Mouse (Mus musculus) layer of hippocampus, postnatal 25 days (tissue): ENCODE data around the gene Rarb. TPM values are rescaled to one million over a fixed set of nuclear protein-coding genes. Genes with fewer than 3 reads are reported as not detected.
"Not testable (repeated sequence)": the region's sequence is repeated elsewhere in the genome, so short reads cannot be mapped to it uniquely, and the experiment has no call there.

ENCODE experiments used
- DNase-seq, 2 experiments: peaks; one replicate each; pipeline ENCODE4 v3.0.0; 2022; ENCODE audit warnings: mixed read lengths in 2 of 2, low spot score in 1 of 2; ENCODE audit errors: extremely low spot score in 1 of 2
- total RNA-seq, 2 experiments: library from RNA; stranded (reverse); gene quantifications; 2 replicates each; pipeline ENCODE4 v1.2.3; 2021

Rarb gene
- 1 to 10 TPM; 7.2 to 8.1 TPM for total RNA-seq

GRCm38 (mm10) chr14:16818602-16819250, at the start of gene Rarb:
Rarb (minus strand) TSS chr14:16819156.
- no peak for DNase-seq

DNA sequence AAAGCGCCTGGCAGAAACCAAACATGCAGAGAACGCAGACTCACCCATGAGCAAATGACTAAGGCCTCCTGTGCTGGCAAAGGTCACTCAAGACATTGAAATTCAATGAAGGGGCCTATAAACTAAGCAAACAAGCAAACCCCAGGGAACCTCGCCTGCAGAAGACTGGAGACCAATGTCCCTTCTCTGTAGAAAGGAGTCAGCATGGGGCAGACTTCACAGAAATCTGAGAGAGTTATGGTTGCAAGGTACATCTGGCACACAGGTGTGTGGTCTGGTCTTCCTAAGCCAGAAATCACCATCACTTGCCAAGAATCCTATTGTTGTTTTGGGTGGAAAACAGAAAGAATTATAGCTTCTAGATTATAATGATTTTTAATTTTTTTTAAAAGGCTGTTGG, 23.1 kb upstream of the Rarb start:
- DNase-seq = no peak

DNA sequence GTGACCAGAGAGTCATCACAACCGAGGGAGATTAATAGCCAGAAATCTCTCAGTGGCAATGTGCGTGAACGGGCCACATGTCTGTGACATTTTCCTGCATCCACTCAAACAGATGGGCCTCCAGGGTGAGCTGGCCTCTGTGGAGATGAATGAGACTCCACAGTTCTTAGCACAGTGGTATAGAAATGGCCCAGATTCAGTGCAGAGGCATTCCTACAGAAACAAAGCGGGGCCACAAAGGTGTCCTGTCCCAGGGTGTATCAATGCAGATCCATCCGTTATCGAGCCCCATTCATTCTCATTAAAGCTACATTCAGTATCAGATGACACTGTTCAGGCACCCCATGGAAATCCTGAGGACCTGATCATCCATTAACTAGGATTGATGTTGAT, 22.6 kb upstream of the Rarb start:
- DNase-seq = no peak

DNA sequence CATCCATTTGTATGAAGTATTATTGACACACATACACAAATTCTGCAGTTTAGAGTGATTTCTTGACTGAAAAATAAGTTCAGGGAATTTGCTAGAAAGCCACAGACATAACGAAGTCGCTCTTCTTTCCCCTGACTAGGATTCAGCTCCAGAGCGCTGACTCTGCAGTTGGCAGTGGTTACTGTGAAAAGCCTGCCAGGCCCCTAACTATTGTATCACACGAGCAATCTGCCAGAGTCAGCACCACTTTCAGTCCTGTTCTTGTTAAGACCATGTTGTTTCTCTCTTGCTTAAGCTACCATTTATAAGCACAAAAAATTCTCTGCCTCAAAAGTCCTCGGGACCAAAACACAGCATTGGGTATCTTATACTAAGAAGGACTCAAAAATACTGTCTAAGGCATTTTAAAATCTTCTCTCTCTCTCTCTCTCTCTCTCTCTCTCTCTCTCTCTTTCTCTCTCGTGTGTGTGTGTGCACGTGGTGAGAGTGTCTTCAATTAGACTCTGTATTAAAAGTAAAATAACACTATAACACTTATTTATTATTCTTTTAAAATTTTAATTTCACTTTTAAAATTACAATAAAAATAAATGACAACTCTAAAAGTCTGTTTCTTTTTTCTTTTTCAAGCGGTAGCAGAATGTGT, 22.1 kb upstream of the Rarb start:
- DNase-seq = peak; percentile 24 to 32

DNA sequence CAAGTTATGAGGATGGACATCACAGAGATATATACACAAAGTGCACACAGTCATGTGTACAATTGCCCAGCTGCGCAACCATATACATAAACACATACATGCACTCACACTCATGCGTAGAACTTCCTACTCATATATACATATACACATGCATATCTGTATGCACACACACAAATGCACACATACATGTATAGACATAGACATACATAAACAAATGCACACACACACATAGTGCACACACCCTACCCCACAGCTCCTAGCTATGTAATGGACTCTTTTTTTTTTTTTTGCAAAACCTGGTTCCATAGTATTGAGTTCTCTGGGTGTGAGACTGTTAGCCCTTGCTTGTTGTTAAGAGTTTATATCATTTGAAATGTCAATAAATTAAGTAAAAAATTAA, 21.2 kb upstream of the Rarb start:
- no peak for DNase-seq

DNA sequence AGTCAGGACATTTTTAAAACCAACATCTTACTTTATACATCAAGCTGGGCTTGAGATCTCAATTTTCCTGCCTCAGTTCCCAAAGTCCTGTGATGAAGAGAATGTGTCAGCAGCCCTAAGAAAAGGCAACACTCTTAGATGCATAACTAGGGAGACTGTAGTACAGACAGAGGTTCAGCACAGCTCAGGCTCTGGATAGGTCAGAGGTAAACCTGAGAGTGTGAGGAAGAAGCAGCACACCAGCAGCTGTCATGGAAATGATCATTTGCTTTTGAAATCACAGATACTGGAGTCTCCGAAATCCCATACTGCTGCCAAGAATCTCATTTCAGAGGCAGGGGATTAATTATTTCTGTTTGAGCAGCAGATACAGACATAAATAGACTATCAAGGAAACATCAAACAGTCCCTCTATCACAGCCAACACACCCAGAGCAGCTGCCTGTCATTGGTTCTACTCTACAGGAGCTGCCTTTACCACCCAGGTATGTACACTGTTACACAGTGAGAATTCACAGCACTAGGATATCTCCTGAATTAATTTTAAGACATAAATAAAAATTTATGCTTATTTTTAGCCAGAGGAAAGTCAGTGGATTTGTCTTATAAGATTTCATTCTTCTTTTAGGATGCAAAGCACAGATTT, 3.7 kb downstream of the Rarb start:
- no peak for DNase-seq

DNA sequence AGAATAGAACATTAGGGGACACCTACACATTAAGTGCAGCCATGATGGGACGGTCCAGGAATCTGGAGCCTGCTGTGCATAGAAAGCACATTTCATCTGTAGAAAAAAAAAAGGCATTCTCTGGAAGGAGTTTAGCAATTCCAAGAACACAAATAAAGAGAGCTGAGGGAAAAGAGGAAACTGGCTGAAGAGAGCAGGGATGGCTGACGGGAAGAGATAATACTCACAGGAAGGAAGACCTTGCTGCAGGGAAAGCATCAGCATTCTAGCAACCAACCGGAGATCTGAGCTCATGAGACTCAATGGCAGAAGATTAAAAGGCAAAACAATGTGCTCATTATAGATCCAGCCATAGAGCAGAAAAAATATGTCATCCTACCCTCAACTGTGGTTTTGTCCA, 12.8 kb downstream of the Rarb start:
- no peak for DNase-seq

- no peak for DNase-seq
These were observed 28.8 kb downstream of the Rarb start for GRCm38 (mm10) chr14:16790161-16790560.

- no peak for DNase-seq
These were observed 36.9 kb downstream of the Rarb start for GRCm38 (mm10) chr14:16781942-16782541.

GRCm38 (mm10) chr14:16776723-16777381, 42.1 kb downstream of the Rarb start:
- no peak for DNase-seq

DNA sequence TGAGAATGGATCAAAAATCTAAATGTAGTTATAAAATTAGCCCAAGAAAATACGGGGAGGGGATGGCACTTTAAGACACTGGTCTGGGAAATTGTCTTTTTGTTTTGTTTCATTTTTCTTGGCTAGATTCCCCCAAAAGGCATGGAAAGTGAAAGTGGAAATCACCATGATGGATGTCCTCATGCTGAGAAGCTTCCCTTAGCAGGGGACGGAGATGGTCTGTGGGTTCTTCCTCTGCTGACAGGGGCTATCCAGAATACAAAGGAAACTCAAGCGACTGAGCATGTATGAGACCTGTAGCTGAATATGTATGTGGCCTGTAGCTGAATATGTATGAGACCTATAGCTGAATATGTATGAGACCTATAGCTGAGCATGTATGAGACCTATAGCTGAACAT, 46.0 kb downstream of the Rarb start:
- DNase-seq = no peak

GRCm38 (mm10) chr14:16765891-16766290, 53.1 kb downstream of the Rarb start:
- DNase-seq = no peak

DNA sequence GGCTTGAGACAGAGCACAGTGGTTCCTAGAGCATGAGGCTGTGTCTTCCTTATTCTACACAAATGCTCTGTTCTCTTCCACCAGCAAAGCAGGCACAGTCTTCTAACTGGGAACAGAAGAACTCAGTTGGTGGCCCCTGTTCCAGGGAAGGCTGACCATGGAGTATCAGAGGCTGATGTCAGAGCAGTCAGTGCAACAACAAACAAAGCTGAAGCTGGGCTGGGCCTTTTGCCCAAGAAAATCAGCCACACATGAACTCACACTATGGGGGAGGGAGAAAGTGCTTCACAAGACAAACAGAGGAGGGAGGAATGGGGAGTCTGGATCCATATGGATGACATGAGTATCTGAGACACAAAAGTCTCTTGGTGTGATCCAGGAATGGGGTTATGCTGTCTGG, 56.2 kb downstream of the Rarb start:
- no peak for DNase-seq

GRCm38 (mm10) chr14:16758773-16759434, 60.1 kb downstream of the Rarb start:
- DNase-seq = no peak

DNA sequence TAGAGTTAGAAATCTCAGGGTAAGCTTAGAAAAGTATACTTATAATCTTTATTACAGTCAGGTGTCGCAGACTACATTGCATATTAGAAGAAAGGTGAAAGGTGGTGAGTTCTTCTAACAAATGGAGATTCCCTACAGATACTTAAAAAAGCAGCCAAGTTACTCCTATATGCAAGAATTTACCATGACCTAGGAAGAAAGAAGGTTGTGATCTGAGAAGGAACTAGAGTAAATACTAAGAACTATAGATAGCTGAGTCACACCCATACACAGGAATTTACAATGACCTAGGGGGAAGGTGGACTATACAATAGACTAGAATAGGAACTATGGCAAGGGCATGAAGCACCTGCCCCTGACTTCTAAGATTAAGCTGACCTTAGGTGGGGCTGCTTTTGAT, 63.4 kb downstream of the Rarb start:
- not testable (repeated sequence) for DNase-seq

DNA sequence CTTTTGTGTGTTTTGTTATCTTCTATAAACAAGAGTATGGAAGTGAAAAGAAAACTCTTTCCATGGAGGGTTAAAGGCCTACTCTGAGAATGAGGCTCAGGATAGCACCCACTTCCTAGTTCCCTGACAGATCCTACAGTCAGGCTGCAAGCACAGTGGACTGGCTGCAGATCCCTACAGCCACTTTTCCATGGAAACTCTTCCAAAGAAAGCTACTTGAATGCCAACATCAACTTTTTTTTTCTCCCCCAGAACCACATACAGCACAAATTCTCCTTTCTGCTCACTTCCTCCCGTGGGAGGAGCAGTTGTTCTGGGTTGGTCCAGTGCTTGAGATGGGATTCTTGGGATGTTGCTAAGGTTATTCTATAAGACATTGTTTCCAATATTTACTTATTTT, 66.3 kb downstream of the Rarb start:
- no peak for DNase-seq

- no peak for DNase-seq
These were observed 71.9 kb downstream of the Rarb start for GRCm38 (mm10) chr14:16746982-16747578.

GRCm38 (mm10) chr14:16740982-16741739, 77.8 kb downstream of the Rarb start:
- no peak for DNase-seq

GRCm38 (mm10) chr14:16738538-16738937, 80.4 kb downstream of the Rarb start:
- DNase-seq = no peak
